Mouse (Mus musculus) midbrain, embryonic 11.5 days (tissue): ENCODE data around the gene Mcm9. TPM values are rescaled to one million over a fixed set of nuclear protein-coding genes. Genes with fewer than 3 reads are reported as not detected.
"Not testable (repeated sequence)": the region's sequence is repeated elsewhere in the genome, so short reads cannot be mapped to it uniquely, and the experiment has no call there.

Experiments used
- ATAC-seq: fragments of 200-750 bp; cut with Nextera tagmentation; 2 replicates; pipeline ENCODE4 v1.8.0; 2017; ENCODE audit warnings: moderate TSS enrichment, moderate library complexity; ENCODE audit not compliant: low FRiP score
- DNase-seq: peaks from one replicate; pipeline ENCODE4 v3.0.0; 2015; ENCODE audit warnings: low spot score; ENCODE audit errors: missing footprints
- H3K27ac ChIP-seq: fragments of 300-500 bp; sonication (generic); 2 replicates; pipeline ENCODE4 v1.5.1; 2014; ENCODE audit warnings: low read depth, low read length
- H3K27me3 ChIP-seq: fragments of 300-500 bp; sonication (generic); 2 replicates; pipeline ENCODE4 v1.6.1; 2014; ENCODE audit warnings: mild to moderate bottlenecking, low read length, moderate library complexity, mixed read lengths; ENCODE audit not compliant: control insufficient read depth, insufficient read depth
- H3K36me3 ChIP-seq: fragments of 300-500 bp; sonication (generic); 2 replicates; pipeline ENCODE4 v1.6.1; 2014; ENCODE audit warnings: mild to moderate bottlenecking, low read length, moderate library complexity, mixed read lengths; ENCODE audit not compliant: control insufficient read depth, insufficient read depth
- H3K4me1 ChIP-seq: fragments of 300-500 bp; sonication (generic); 2 replicates; pipeline ENCODE4 v1.6.1; 2014; ENCODE audit warnings: low read length; ENCODE audit not compliant: control insufficient read depth, insufficient read depth
- H3K4me2 ChIP-seq: fragments of 300-500 bp; sonication (generic); 2 replicates; pipeline ENCODE4 v1.6.1; 2014; ENCODE audit warnings: mild to moderate bottlenecking, moderate library complexity
- H3K4me3 ChIP-seq: fragments of 300-500 bp; sonication (generic); 2 replicates; pipeline ENCODE4 v1.5.1; 2014; ENCODE audit warnings: low read depth, low read length
- H3K9ac ChIP-seq: fragments of 300-500 bp; sonication (generic); 2 replicates; pipeline ENCODE4 v1.6.1; 2014; ENCODE audit warnings: low read length
- H3K9me3 ChIP-seq: fragments of 300-500 bp; sonication (generic); 2 replicates; pipeline ENCODE4 v1.6.1; 2016; ENCODE audit warnings: low read length; ENCODE audit not compliant: control insufficient read depth
- WGBS: fragments of 180-500 bp; shearing (Covaris S2); extraction: QIAGEN DNeasy Blood & Tissue Kit; methylation state at CpG from one replicate; pipeline ENCODE4 v1.1.7; 2014; 5-methylcytosine and 5-hydroxymethylcytosine counted together
- polyA plus RNA-seq: library from polyadenylated mRNA; unstranded; fragments of >200 nt; fragmentation: Nextera tagmentation; extraction: Ambion mirVana; gene quantifications from 2 replicates; pipeline ENCODE4 v1.2.1, GENCODE M21; 2014

Gene Mcm9
- 16.3 and 16.8 TPM in 2 replicates for polyA plus RNA-seq

DNA sequence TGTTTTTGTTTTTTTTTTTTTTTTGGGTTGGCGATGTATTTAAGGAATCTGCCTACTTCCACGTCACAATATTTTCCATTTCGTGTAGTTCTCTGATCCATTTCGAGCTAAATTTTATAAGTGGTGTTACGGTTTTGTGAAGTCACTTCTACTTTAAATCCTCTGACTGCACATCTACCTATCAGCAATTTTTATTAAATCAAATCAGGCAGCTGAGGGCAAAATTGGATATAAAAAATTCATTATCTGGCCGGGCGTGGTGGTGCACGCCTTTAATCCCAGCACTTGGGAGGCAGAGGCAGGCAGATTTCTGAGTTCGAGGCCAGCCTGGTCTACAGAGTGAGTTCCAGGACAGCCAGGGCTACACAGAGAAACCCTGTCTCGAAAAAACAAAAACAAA is at the start of gene Mcm9:
TSS of gene Mcm9 (minus strand) at position 101 of the 400 bp plus-strand sequence.
- Histone ChIP-seq H3K4me3 (peak within 1 kb of the TSS; percentile 68), H3K27ac (peak within 1 kb of the TSS; percentile 89), H3K4me2 (peak within 1 kb of the TSS; percentile 30), H3K9ac (peak within 1 kb of the TSS; percentile 82)
- peak; percentile 85 for DNase-seq
- not testable (repeated sequence) for H3K27me3 ChIP-seq, H3K9me3 ChIP-seq, H3K36me3 ChIP-seq, ATAC-seq, H3K4me1 ChIP-seq
- WGBS: 61% methylated on average over 10 of the region's 10 CpGs

- Histone ChIP-seq H3K4me3 (no peak overlapping the region), H3K36me3 (no peaks in the 10 kb centered on the region), H3K9me3 (no peaks in the 10 kb centered on the region), H3K4me1 (no peaks in the 10 kb centered on the region), H3K9ac (no peak overlapping the region), H3K27me3 (no peaks in the 10 kb centered on the region), H3K4me2 (no peak overlapping the region), H3K27ac (no peak overlapping the region)
- ATAC-seq (no peak), DNase-seq (no peak)
- WGBS: 75% methylated on average over 4 of the region's 4 CpGs
Observed at GRCm38 (mm10) chr10:53661788-53662187, 31.5 kb upstream of the Mcm9 start.

- H3K27ac ChIP-seq, H3K9me3 ChIP-seq, H3K4me3 ChIP-seq, H3K4me2 ChIP-seq, H3K4me1 ChIP-seq, DNase-seq, H3K36me3 ChIP-seq, H3K27me3 ChIP-seq, ATAC-seq, H3K9ac ChIP-seq: not testable (repeated sequence)
- 89% methylated on average over 5 of the region's 5 CpGs for WGBS
Observed at GRCm38 (mm10) chr10:53654239-53654638, 24.0 kb upstream of the Mcm9 start.

- 89% methylated on average over 2 of the region's 2 CpGs for WGBS
- Histone ChIP-seq H3K27me3 (no peaks in the 10 kb centered on the region), H3K4me2 (no peak overlapping the region), H3K9me3 (no peaks in the 10 kb centered on the region), H3K4me3 (no peak overlapping the region), H3K9ac (no peak overlapping the region), H3K36me3 (no peaks in the 10 kb centered on the region), H3K27ac (no peak overlapping the region), H3K4me1 (no peaks in the 10 kb centered on the region)
- ATAC-seq: no peak
- DNase-seq: no peak
Observed at GRCm38 (mm10) chr10:53650683-53651082, 20.4 kb upstream of the Mcm9 start.

DNA sequence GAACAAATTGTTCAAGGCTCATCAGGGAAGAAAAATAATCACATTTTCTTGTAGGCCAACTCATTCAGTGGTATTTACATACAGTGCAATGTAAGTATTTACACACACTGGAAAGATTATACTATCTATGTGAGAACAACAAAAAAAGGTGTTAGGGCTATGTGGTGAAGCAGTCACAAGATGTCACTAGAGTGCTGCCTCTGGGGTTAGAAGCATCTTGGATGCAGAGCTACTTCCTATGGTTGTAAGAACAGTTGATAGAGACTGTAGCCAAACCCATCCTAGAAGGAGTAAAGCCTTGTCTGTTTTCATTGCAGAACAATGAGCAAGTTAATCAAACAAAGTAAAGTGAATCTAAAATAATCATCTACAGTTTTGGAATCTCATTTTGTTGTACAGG is 11.3 kb upstream of the Mcm9 start:
- H3K9me3 ChIP-seq: no peaks in the 10 kb centered on the region
- H3K9ac ChIP-seq: no peak overlapping the region
- ATAC-seq (peak; percentile 72), DNase-seq (peak; percentile 85)
- H3K36me3 ChIP-seq: no peaks in the 10 kb centered on the region
- H3K4me3 ChIP-seq: no peak overlapping the region
- H3K27me3 ChIP-seq: no peaks in the 10 kb centered on the region
- H3K4me1 ChIP-seq: no peaks in the 10 kb centered on the region
- H3K27ac ChIP-seq: no peak overlapping the region
- H3K4me2 ChIP-seq: no peak overlapping the region

GRCm38 (mm10) chr10:53635246-53635971 is 5.2 kb upstream of the Mcm9 start:
- no peak overlapping the region for H3K4me2 ChIP-seq
- no peaks in the 10 kb centered on the region for H3K27me3 ChIP-seq
- no peak overlapping the region for H3K27ac ChIP-seq
- no peaks in the 10 kb centered on the region for H3K36me3 ChIP-seq
- no peak overlapping the region for H3K9ac ChIP-seq
- no peak overlapping the region for H3K4me3 ChIP-seq
- ATAC-seq (no peak), DNase-seq (no peak)
- no peaks in the 10 kb centered on the region for H3K4me1 ChIP-seq
- no peaks in the 10 kb centered on the region for H3K9me3 ChIP-seq
- WGBS: 92% methylated on average over 13 of the region's 13 CpGs

DNA sequence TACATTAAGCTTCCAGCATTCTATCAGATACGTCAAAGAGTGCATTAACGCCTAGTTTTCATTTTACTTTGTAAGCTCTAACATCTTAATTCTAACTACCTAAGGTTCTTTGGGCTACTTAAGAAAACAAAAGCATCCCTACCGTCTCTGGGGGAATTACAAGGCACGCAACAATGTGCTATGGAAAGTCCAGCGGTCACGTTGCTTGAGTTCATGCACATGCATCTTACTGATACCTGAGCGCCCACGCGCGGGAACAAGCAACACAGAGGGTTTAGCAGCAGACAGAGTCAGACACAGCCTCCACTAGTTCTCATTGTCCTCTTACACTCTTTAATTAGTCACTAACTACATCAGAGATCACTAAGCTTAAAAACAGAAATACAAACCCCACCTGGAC is 3.9 kb upstream of the Mcm9 start:
- DNase-seq (no peak), ATAC-seq (no peak)
- H3K9me3 ChIP-seq: no peaks in the 10 kb centered on the region
- H3K4me2 ChIP-seq: no peak overlapping the region
- no peaks in the 10 kb centered on the region for H3K27me3 ChIP-seq
- H3K4me3 ChIP-seq: no peak overlapping the region
- no peaks in the 10 kb centered on the region for H3K4me1 ChIP-seq
- WGBS: 77% methylated on average over 10 of the region's 10 CpGs
- H3K27ac ChIP-seq: no peak overlapping the region
- no peak overlapping the region for H3K9ac ChIP-seq
- no peaks in the 10 kb centered on the region for H3K36me3 ChIP-seq

DNA sequence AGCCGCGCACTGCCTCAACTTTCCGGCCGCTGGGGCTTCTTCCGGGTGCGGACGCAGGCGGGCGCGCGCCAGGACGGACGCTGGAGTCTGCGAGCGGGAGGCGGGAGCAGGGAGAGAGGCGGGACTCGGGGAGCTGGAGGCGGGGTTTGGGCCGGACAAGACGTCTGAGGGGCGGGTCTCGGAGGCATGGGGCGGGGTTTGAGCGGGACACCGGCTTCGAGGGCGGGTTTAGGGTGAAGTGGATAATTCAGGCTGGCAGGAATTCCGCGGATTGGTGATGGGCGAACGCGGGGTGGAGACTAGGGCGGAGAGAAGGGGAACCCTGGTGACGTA is 355 bp downstream of the Mcm9 start:
- no peaks in the 10 kb centered on the region for H3K36me3 ChIP-seq
- no peaks in the 10 kb centered on the region for H3K27me3 ChIP-seq
- DNase-seq (peak; percentile 99), ATAC-seq (peak; percentile 96)
- peaks cover 2% of the 10 kb centered on the region; the same call in 1 of the 2 replicates for H3K4me1 ChIP-seq
- H3K27ac ChIP-seq: peak overlapping the region; percentile 89
- H3K4me2 ChIP-seq: peak overlapping the region; percentile 30; the same call in 1 of the 2 replicates
- H3K9me3 ChIP-seq: no peaks in the 10 kb centered on the region
- 0% methylated on average over 31 of the region's 35 CpGs for WGBS
- peak overlapping the region; percentile 82 for H3K9ac ChIP-seq
- H3K4me3 ChIP-seq: peak overlapping the region; percentile 68

DNA sequence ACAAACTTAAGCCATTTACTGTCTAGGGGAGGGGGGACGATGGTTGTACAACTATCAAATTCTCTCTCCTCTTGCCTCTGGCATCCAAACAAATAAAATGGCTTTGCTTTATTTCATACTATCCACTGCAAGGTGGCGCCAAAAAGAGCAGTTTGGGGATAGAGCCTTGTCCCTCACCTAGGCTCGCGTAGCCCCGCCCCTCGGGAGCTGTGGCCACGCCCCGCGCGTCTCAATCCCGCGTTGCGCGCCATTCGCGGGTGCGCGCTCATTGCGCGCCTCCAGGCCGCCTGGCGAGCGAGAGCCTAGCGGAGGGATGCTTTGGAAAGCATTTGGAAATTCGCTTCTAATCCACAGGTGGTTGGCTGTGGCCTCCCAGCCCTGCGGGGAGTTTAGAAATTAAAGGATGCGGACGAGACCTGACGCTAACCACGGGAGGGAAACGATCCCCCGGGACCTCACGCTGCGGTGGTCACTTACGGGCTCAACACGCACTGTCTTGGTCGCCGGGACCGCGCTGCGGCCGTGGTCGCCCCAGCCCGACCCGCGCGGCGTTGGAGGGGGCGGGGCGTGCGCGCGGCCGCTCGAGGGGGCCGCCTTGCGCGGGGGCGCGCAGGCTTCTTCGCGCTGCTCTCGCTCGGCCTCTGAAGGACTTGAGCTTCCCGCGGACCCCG is 857 bp downstream of the Mcm9 start:
- peak; percentile 99 for DNase-seq
- Histone ChIP-seq H3K4me2 (peak overlapping the region; percentile 30), H3K4me1 (peaks cover 2% of the 10 kb centered on the region; the same call in 1 of the 2 replicates), H3K9me3 (no peaks in the 10 kb centered on the region), H3K4me3 (peak overlapping the region; percentile 68), H3K27ac (peak overlapping the region; percentile 89), H3K9ac (peak overlapping the region; percentile 82), H3K36me3 (no peaks in the 10 kb centered on the region), H3K27me3 (no peaks in the 10 kb centered on the region)
- ATAC-seq: peak; percentile 90
- under 1% methylated on average over 67 of the region's 67 CpGs for WGBS
